Mouse (Mus musculus) intestine, embryonic 16.5 days (tissue): ENCODE results near the gene Trub2. TPM values are rescaled to one million over a fixed set of nuclear protein-coding genes. Genes with fewer than 3 reads are reported as not detected.

Experiments used
- ATAC-seq: fragments of 200-750 bp; cut with Nextera tagmentation; 2 replicates; pipeline ENCODE4 v1.8.0; 2017; ENCODE audit warnings: moderate TSS enrichment, moderate library complexity
- H3K27ac ChIP-seq: fragments of 300-500 bp; sonication (generic); 2 replicates; pipeline ENCODE4 v1.5.1; 2014; ENCODE audit warnings: mild to moderate bottlenecking, low read length
- H3K27me3 ChIP-seq: fragments of 300-500 bp; sonication (generic); replicated peaks from 2 replicates; pipeline ENCODE4 v1.6.1; 2014; ENCODE audit warnings: low read length, control low read depth, mixed read lengths; ENCODE audit not compliant: control insufficient read depth, insufficient read depth
- H3K36me3 ChIP-seq: fragments of 300-500 bp; sonication (generic); 2 replicates; pipeline ENCODE4 v1.6.1; 2014; ENCODE audit warnings: low read length, control low read depth; ENCODE audit not compliant: control insufficient read depth, insufficient read depth
- H3K4me1 ChIP-seq: fragments of 300-500 bp; sonication (generic); 2 replicates; pipeline ENCODE4 v1.6.1; 2014; ENCODE audit warnings: low read length, control low read depth, mixed read lengths; ENCODE audit not compliant: control insufficient read depth, insufficient read depth
- H3K4me2 ChIP-seq: fragments of 300-500 bp; sonication (generic); 2 replicates; pipeline ENCODE4 v1.6.1; 2014; ENCODE audit warnings: low read depth, low read length, control low read depth
- H3K4me3 ChIP-seq: fragments of 300-500 bp; sonication (generic); 2 replicates; pipeline ENCODE4 v1.5.1; 2014; ENCODE audit warnings: mild to moderate bottlenecking, low read length
- H3K9ac ChIP-seq: fragments of 300-500 bp; sonication (generic); 2 replicates; pipeline ENCODE4 v1.6.1; 2014; ENCODE audit warnings: low read depth, low read length
- H3K9me3 ChIP-seq: fragments of 300-500 bp; sonication (generic); 2 replicates; pipeline ENCODE4 v1.6.1; 2016; ENCODE audit warnings: low read length, control low read depth; ENCODE audit not compliant: control insufficient read depth
- WGBS: fragments of 180-500 bp; shearing (Covaris S2); extraction: QIAGEN DNeasy Blood & Tissue Kit; methylation state at CpG from one replicate; pipeline ENCODE4 v1.1.7; 2014; 5-methylcytosine and 5-hydroxymethylcytosine counted together
- polyA plus RNA-seq: library from polyadenylated mRNA; unstranded; fragments of >200 nt; fragmentation: Nextera tagmentation; extraction: Ambion mirVana; gene quantifications from 2 replicates; pipeline ENCODE4 v1.2.1, GENCODE M21; 2015

The Trub2 gene
- polyA plus RNA-seq, 1 experiment from 2014 or later, result 38.0 TPM

GRCm38 (mm10) chr2:29819363-29819762 lies 31.1 kb upstream of the Trub2 start:
- Histone ChIP-seq H3K4me1 (peaks cover 13% of the 10 kb centered on the region), H3K9ac (peak overlapping the region; percentile 73; the same call in 1 of the 2 replicates), H3K27me3 (no peaks in the 10 kb centered on the region), H3K4me2 (peak overlapping the region; percentile 60), H3K36me3 (no peaks in the 10 kb centered on the region), H3K9me3 (no peaks in the 10 kb centered on the region), H3K27ac (peak overlapping the region; percentile 98), H3K4me3 (no peak overlapping the region)
- WGBS, result 15% methylated on average over 2 of the region's 2 CpGs
- no peak for ATAC-seq

GRCm38 (mm10) chr2:29817426-29818232 lies 29.3 kb upstream of the Trub2 start:
- H3K4me3 ChIP-seq, result no peak overlapping the region
- no peaks in the 10 kb centered on the region for H3K27me3 ChIP-seq
- WGBS, result 30% methylated on average over 8 of the region's 8 CpGs
- H3K27ac ChIP-seq, result peak overlapping the region; percentile 60
- H3K9me3 ChIP-seq, result no peaks in the 10 kb centered on the region
- H3K36me3 ChIP-seq, result no peaks in the 10 kb centered on the region
- H3K9ac ChIP-seq, result no peak overlapping the region
- peak; percentile 44 for ATAC-seq
- peaks cover 13% of the 10 kb centered on the region for H3K4me1 ChIP-seq
- peak overlapping the region; percentile 36; the same call in 1 of the 2 replicates for H3K4me2 ChIP-seq

GRCm38 (mm10) chr2:29815678-29816371 lies 27.5 kb upstream of the Trub2 start:
- peaks cover 7% of the 10 kb centered on the region for H3K36me3 ChIP-seq
- no peaks in the 10 kb centered on the region for H3K27me3 ChIP-seq
- no peak overlapping the region for H3K9ac ChIP-seq
- no peak overlapping the region for H3K4me3 ChIP-seq
- WGBS, result 86% methylated on average over 11 of the region's 11 CpGs
- no peak for ATAC-seq
- H3K27ac ChIP-seq, result 0 out of 2 replicates have a peak overlapping the region, but pooled peaks have one; percentile 13
- H3K4me2 ChIP-seq, result no peak overlapping the region
- peaks cover 13% of the 10 kb centered on the region for H3K4me1 ChIP-seq
- H3K9me3 ChIP-seq, result no peaks in the 10 kb centered on the region

- Histone ChIP-seq H3K9ac (peak overlapping the region; percentile 91), H3K27me3 (no peaks in the 10 kb centered on the region), H3K4me3 (peak overlapping the region; percentile 89), H3K9me3 (no peaks in the 10 kb centered on the region), H3K36me3 (peaks cover 11% of the 10 kb centered on the region), H3K4me1 (peaks cover 12% of the 10 kb centered on the region), H3K27ac (peak overlapping the region; percentile 82), H3K4me2 (peak overlapping the region; percentile 85)
- WGBS, result 16% methylated on average over 6 of the region's 6 CpGs
- ATAC-seq, result peak; percentile 36; the same call in 1 of the 2 replicates
Measured at GRCm38 (mm10) chr2:29803400-29803831, 15.1 kb upstream of the Trub2 start.

GRCm38 (mm10) chr2:29802827-29803201 lies 14.5 kb upstream of the Trub2 start:
- Histone ChIP-seq H3K27ac (peak overlapping the region; percentile 82), H3K36me3 (peaks cover 11% of the 10 kb centered on the region), H3K4me1 (peaks cover 12% of the 10 kb centered on the region), H3K9me3 (no peaks in the 10 kb centered on the region), H3K27me3 (no peaks in the 10 kb centered on the region), H3K9ac (peak overlapping the region; percentile 91), H3K4me2 (peak overlapping the region; percentile 85), H3K4me3 (peak overlapping the region; percentile 89)
- WGBS, result 0% methylated on average over 39 of the region's 39 CpGs
- no peak; the same call in 1 of the 2 replicates for ATAC-seq

- Histone ChIP-seq H3K36me3 (peaks cover 6% of the 10 kb centered on the region), H3K9me3 (no peaks in the 10 kb centered on the region), H3K9ac (peak within 1 kb of the TSS; percentile 91), H3K4me1 (peaks cover 12% of the 10 kb centered on the region), H3K4me2 (peak within 1 kb of the TSS; percentile 85), H3K27ac (peak within 1 kb of the TSS; percentile 82), H3K27me3 (no peaks in the 10 kb centered on the region), H3K4me3 (peak within 1 kb of the TSS; percentile 89)
- 5% methylated on average over 28 of the region's 28 CpGs for WGBS
- peak; percentile 98 for ATAC-seq
Measured at GRCm38 (mm10) chr2:29802075-29802826, 13.9 kb upstream of the Trub2 start, which contains the start of gene Slc27a4. Gene Slc27a4 (plus strand): TSS chr2:29802634.

GRCm38 (mm10) chr2:29792772-29793487 lies 4.6 kb upstream of the Trub2 start:
- H3K9ac ChIP-seq, result no peak overlapping the region
- H3K27me3 ChIP-seq, result no peaks in the 10 kb centered on the region
- H3K9me3 ChIP-seq, result no peaks in the 10 kb centered on the region
- H3K4me2 ChIP-seq, result no peak overlapping the region
- H3K27ac ChIP-seq, result peak overlapping the region; percentile 75
- peaks cover 3% of the 10 kb centered on the region; the same call in 1 of the 2 replicates for H3K36me3 ChIP-seq
- 84% methylated on average over 2 of the region's 2 CpGs for WGBS
- H3K4me1 ChIP-seq, result peaks cover 6% of the 10 kb centered on the region
- ATAC-seq, result peak; percentile 69
- no peak overlapping the region for H3K4me3 ChIP-seq

- Histone ChIP-seq H3K9me3 (no peaks in the 10 kb centered on the region), H3K4me2 (peak within 1 kb of the TSS; percentile 87), H3K4me1 (peaks cover 13% of the 10 kb centered on the region), H3K27ac (peak within 1 kb of the TSS; percentile 84), H3K9ac (peak within 1 kb of the TSS; percentile 82), H3K36me3 (peaks cover 25% of the 10 kb centered on the region), H3K4me3 (peak within 1 kb of the TSS; percentile 85), H3K27me3 (no peaks in the 10 kb centered on the region)
- peak; percentile 83 for ATAC-seq
- WGBS, result 1% methylated on average over 31 of the region's 31 CpGs
Measured at GRCm38 (mm10) chr2:29787104-29787917, 991 bp downstream of the Trub2 start, which contains the start of gene Coq4. Gene Coq4 (plus strand): TSS chr2:29787493.
